Mouse (Mus musculus): Measurements from ENCODE around the gene Asap2.

The Asap2 gene

GRCm38 (mm10) chr12:21265946-21266783 is 275.9 kb downstream of the Asap2 start:
- DNase-seq = peak; percentile 66 to 68

DNA sequence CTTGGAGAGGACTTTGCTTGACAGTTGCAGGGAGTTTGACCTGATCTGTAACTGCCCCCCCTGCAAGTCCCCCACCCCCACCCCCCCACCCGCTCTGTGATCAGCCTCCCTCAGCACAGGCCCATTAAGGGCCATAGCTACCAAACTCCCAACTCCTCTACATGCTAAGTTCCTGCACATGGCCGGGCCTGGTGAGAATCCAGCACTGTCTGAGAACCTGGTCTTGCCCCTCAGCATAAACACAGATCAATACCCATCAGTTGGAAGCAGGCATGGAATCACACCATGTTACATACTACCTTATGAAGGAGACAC is 276.5 kb downstream of the Asap2 start:
- DNase-seq = no peak

DNA sequence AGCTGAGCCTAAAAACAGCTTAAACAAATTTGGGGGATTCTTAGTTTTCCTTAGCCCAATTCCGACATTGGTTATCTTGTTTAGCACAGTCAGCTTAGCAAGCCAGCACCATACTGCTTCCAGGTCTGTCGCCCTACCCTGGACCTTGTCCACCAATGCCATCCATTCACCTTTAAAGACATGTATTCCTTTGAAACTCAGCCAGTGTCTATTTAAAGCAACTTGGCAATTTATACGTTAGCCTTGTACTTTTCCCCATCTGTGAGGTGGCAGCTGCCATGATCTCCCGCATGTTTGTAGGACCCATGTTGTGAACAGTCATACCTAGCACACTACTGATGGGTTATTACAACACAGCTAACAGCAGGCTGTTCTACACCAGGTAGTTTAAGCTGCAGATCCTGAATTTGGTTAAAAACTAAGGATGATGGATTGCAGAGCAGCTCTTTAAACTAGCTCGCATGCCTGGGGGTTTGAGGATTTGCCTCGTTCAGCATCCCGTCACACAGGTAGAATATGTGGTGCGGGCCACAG is 277.9 kb downstream of the Asap2 start:
- peak; percentile 51 to 62 for DNase-seq

- peak; percentile 68 to 78 for DNase-seq
Measured at GRCm38 (mm10) chr12:21274446-21274845, 284.2 kb downstream of the Asap2 start.

DNA sequence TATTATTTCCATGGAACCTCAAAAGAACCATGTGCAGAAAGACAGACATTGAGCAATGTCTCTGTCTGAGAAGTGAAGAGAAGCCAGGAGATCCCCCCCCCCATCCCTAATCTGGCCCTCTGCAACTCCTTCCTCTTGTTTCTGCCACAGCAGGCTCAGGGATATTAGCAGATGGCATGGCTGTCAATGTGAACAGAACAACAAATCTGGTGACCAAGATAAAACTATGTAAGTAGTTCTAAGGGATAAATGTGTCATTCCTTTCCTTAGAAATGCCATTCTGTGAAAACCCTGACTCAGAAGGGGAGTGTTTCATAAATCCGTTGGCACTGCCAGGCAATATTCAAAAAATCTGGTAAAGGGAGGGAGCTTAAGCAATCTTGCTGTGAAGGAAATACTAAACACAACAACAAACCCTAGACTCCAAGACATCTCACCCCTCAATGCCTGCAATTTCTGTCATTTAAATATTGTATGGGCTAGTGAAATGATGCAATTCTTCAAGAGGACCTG is 287.1 kb downstream of the Asap2 start:
- DNase-seq = no peak

DNA sequence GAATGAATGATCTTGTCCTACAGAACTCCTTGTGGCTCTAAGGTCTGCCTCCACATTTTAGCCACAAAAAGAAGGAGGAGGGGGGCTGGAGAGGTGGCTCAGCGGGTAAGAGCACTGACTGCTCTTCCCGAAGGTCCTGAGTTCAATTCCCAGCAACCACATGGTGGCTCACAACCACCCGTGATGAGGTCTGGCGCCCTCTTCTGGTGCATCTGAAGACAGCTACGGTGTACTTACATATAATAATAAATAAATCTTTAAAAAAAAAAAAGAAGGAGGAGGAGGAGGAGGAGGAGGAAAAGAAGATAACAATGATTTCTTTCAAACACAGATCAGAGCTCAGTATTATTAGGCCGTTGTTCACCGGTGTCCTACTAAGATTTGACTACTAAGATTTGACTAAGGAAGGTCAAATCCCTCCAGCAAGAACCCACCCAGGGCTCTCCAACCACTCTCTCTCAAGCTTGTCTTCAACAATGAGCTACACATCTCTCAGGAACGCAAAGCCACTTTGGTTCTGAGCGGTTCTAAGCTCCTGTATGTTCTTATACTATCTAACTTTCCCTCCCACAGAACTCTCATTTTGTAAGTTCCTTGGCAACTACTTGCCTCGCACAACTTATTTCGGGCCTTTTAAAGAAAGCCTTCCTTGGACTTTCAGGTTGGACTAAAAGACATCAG is 294.6 kb downstream of the Asap2 start, which contains the start of gene Cpsf3:
Gene Cpsf3 (plus strand): TSS at position 631 of the 681 bp plus-strand sequence.
- no peak for DNase-seq

- DNase-seq = no peak
Measured at GRCm38 (mm10) chr12:21285508-21286242, 295.4 kb downstream of the Asap2 start.

- DNase-seq = peak; percentile 99
Measured at GRCm38 (mm10) chr12:21286243-21286622, 296.0 kb downstream of the Asap2 start, which contains the start of gene Itgb1bp1. TSS of gene Itgb1bp1 (minus strand) at chr12:21286284.

- no peak for DNase-seq
Measured at GRCm38 (mm10) chr12:21286712-21287650, 296.7 kb downstream of the Asap2 start.

GRCm38 (mm10) chr12:21288716-21289395 is 298.6 kb downstream of the Asap2 start:
- no peak for DNase-seq

DNA sequence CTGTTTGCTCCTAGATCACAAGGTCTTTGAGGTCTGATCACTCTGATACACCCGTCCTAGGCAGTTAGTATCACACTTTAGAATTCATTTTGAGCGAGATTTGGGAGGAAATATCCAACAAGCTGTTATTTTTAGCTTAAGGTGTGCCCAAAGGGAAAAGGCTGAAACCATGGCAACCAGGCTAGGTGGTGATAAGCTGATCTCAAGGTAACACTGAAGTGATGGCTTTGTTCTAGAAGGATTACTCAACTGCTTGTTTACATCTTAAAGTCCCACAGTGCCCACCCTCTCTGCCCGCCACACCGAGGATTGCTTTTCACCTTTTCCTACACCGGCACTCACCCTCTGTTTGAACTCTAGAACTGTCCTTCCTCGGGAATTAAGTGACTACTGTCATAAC is 299.4 kb downstream of the Asap2 start:
- no peak for DNase-seq

DNA sequence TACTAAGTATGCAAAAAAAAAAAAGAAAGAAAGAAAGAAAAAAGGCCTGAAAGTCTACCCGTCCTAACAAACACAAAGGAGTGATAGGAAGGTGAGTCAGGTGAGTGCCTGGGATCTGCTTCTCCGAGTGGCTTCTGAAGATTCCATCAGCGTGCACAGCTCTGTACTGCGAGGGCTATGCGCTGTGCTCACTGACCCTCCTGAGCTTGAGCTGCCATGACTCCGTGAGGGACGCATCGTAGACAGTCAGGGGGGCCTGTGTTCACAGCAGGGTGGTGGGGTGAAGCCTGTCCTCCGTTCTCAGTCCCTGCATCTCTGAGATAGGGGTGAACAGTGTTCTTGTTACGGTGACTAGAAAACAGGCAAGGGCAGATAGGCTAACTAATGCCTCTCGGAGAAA is 308.6 kb downstream of the Asap2 start:
- DNase-seq = no peak

GRCm38 (mm10) chr12:21301324-21301723 is 311.1 kb downstream of the Asap2 start:
- no peak for DNase-seq

DNA sequence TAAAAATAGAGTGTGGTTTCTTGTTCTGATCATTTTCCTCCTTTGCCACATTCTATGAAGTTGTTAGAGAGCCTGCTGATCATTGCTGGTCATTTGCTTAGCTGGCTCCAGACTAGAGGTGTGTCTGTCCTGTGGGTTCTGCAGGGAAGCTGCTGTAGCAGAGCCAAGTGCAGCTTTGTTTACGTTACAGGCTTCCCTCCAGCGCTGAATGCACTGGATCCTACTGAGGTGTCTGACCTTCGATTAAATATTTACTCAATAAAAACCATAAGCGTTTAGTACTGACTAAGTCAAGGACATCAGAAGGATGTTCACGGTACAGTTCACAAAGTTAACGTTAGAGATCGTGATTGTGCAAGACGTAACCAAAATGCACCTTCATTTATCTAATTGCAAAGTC is 311.7 kb downstream of the Asap2 start:
- DNase-seq = no peak

- no peak for DNase-seq
Measured at GRCm38 (mm10) chr12:21302361-21302783, 312.1 kb downstream of the Asap2 start.

GRCm38 (mm10) chr12:21305741-21306140 is 315.5 kb downstream of the Asap2 start:
- DNase-seq = no peak

DNA sequence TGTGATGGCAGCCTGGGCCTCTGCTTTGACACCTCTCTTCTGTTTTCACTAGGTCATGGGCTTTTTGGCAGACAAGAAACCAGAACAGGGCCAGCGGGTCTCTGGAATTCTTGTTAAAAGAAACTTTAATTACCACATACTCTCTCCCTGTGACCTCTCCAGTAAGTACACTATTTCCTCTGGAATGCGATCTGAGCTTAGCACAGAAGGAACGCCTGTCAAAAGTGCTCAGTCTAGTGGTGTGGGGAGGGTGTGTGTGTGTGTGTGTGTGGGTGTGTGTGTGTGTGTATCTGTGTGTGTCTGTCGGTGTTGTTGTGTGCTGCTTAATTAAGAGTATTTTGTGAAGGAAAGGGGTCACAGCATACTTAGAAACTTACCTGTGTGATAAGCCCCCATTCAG is 316.5 kb downstream of the Asap2 start:
- DNase-seq = no peak

- DNase-seq = no peak
Measured at GRCm38 (mm10) chr12:21312201-21312600, 321.9 kb downstream of the Asap2 start.

DNA sequence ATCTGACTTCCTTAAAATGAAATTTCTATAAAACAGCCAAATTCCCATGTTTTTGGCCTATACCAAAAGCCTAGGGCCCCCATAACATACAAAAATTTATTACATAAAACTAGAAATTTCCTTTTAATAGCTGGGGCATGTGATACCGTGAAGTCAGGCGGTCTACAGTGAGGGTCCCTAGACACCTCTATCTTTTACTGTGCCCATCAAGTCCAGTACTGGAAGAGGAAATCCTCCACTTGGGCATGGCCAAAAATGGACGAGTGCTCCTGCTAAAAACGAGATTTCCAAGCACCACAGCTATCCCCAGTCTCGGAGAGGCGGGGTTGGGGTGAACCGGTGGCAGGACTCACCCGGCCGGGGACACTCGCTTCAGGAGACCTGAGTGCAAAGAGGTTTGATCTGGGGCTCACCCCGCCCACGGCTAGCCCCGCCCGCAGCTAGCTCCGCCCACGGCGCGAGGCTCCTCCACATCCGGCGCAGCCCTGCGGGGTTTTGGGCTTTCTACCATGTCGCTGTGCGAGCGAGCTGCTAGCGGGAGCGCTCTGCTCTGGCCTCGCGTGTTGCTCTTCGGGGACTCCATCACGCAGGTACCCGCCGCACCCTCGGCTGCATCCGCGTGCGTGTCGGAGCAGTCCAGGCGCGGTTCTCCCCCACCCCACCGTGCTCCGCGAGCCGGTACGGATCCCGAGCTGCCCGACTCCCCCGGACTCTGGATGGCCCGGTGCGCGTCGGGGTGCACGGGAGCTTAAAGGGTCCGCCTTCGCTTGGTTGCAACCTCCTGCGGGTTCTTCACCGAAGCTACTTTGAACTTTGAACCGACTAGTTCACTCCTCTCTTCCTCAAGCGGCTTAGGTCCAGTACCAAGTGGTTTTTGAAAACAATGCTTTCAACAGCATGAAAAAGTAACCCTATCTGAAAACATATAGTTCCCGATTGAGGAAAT is 325.9 kb downstream of the Asap2 start, which contains the start of gene Iah1:
Gene Iah1 (plus strand): TSS at position 467 of the 946 bp plus-strand sequence.
- peak; percentile 79 to 85 for DNase-seq

DNA sequence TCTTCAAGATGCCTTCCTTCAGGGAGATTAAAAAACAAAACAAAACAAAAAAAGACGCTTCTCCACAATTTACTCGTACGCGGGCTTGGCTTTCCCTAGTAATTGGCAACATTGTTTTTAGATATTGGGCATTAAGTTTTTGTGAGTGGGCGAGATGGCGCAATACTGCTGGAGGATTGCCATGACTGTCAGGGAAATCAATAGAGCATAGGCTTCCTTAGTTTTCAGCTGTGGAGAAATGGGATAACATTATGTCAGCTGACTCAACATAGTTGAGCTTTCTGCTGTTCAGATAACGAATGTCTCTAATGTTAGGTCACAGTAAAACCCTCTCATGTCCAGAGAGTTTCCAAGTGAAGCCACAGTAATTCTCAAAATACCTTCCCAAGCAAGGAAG is 326.6 kb downstream of the Asap2 start:
- DNase-seq = peak in 1 of 2 experiments; percentile 16
